Mouse (Mus musculus): ENCODE results near the gene Itgbl1.

- TF ChIP-seq CTCF (IDR thresholded peaks at IDR 0.05; ENCODE audit: low read depth): no peak
- TF ChIP-seq EP300 (IDR thresholded peaks at IDR 0.05; ENCODE audit: low read depth): no peak
These were observed 306.8 kb downstream of the Itgbl1 start for GRCm38 (mm10) chr14:123966531-123966930.
